In the genomic region with DNA sequence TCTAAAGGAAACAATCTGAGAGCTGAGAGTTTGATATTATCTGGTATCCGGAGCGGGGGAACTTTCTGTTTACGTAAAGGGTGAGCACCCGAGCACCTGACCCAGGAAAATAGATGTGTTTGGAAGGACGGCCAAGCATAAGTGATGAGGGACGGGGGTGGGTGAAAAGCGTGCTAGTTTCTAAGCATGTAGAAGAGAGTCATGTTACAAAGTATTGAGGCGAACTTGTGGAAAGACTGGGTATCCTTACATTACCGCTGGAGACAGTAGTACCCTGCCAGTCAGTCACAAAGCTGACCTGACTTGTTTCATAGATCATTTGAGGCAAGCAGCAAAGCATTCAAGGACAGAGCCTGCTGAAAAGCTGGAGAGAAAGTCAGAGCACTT, we compare ENCODE assay signal across 7 mouse cellular contexts. TPM values are rescaled to one million over a fixed set of nuclear protein-coding genes. Genes with fewer than 3 reads are reported as not detected.
DNase-seq lines count a peak whose midpoint lies in the region; ATAC-seq and TF ChIP-seq lines count a peak whose summit lies in the region.

No protein-coding gene starts in this region.

- H3K4me1 ChIP-seq in lung, postnatal 0 days (ENCODE audit: insufficient read depth, low read depth, low read length), result peaks cover 15% of the 10 kb centered on the region
- H3K4me1 ChIP-seq in embryonic facial prominence, embryonic 15.5 days, result peaks cover 14% of the 10 kb centered on the region
- H3K4me1 ChIP-seq in limb, embryonic 13.5 days, result peaks cover 20% of the 10 kb centered on the region
- peaks cover 14% of the 10 kb centered on the region for H3K4me1 ChIP-seq in stomach, embryonic 15.5 days

- H3K27ac ChIP-seq in lung, postnatal 0 days (ENCODE audit: low read length), result peak overlapping the region; percentile 94
- H3K27ac ChIP-seq in embryonic facial prominence, embryonic 15.5 days (replicated peaks), result peak overlapping the region; percentile 98
- peak overlapping the region; percentile 97 for H3K27ac ChIP-seq in limb, embryonic 13.5 days
- H3K27ac ChIP-seq in stomach, embryonic 15.5 days, result peak overlapping the region; percentile 97

- no peak for TF ChIP-seq EP300 in lung, postnatal 0 days (IDR thresholded peaks at IDR 0.05)

- 1% methylated on average over 9 of the region's 9 CpGs for WGBS in lung, postnatal 0 days
- under 1% methylated on average over 9 of the region's 9 CpGs for WGBS in embryonic facial prominence, embryonic 15.5 days
- under 1% methylated on average over 9 of the region's 9 CpGs for WGBS in limb, embryonic 13.5 days
- under 1% methylated on average over 9 of the region's 9 CpGs for WGBS in stomach, embryonic 15.5 days

- no peaks in the 10 kb centered on the region for H3K36me3 ChIP-seq in lung, postnatal 0 days (ENCODE audit: insufficient read depth, low read length)
- H3K36me3 ChIP-seq in embryonic facial prominence, embryonic 15.5 days, result 0 out of 2 replicates have a peak, but pooled peaks cover 8% of the 10 kb centered on the region
- 0 out of 2 replicates have a peak, but pooled peaks cover 12% of the 10 kb centered on the region for H3K36me3 ChIP-seq in limb, embryonic 13.5 days
- H3K36me3 ChIP-seq in stomach, embryonic 15.5 days, result no peaks in the 10 kb centered on the region

- no peaks in the 10 kb centered on the region for H3K9me3 ChIP-seq in lung, postnatal 0 days (ENCODE audit: low read length)
- no peaks in the 10 kb centered on the region for H3K9me3 ChIP-seq in embryonic facial prominence, embryonic 15.5 days (replicated peaks)
- no peaks in the 10 kb centered on the region for H3K9me3 ChIP-seq in limb, embryonic 13.5 days
- H3K9me3 ChIP-seq in stomach, embryonic 15.5 days, result no peaks in the 10 kb centered on the region

- TF ChIP-seq CTCF in lung, postnatal 0 days (IDR thresholded peaks at IDR 0.05), result no peak

- no peak for DNase-seq in lung, postnatal 0 days (ENCODE audit: low spot score)
- no peak for DNase-seq in lung, postnatal 10 days
- no peak for DNase-seq in gastrocnemius, adult 18-20 months (ENCODE audit: low spot score)
- no peak for DNase-seq in frontal cortex, postnatal 25 days (ENCODE audit: low spot score in 2 of 2)

- peak overlapping the region; percentile 89 for H3K4me3 ChIP-seq in lung, postnatal 0 days (ENCODE audit: low read depth, low read length)
- H3K4me3 ChIP-seq in embryonic facial prominence, embryonic 15.5 days (replicated peaks), result peak overlapping the region; percentile 96
- H3K4me3 ChIP-seq in limb, embryonic 13.5 days, result peak overlapping the region; percentile 94
- peak overlapping the region; percentile 94 for H3K4me3 ChIP-seq in stomach, embryonic 15.5 days (replicated peaks)

- H3K9ac ChIP-seq in lung, postnatal 0 days (replicated peaks; ENCODE audit: low read depth), result peak overlapping the region; percentile 84
- peak overlapping the region; percentile 98 for H3K9ac ChIP-seq in embryonic facial prominence, embryonic 15.5 days
- peak overlapping the region; percentile 99 for H3K9ac ChIP-seq in limb, embryonic 13.5 days
- peak overlapping the region; percentile 52 for H3K9ac ChIP-seq in stomach, embryonic 15.5 days

- no peak for ATAC-seq in lung, postnatal 0 days
- no peak for ATAC-seq in embryonic facial prominence, embryonic 15.5 days (ENCODE audit: insufficient number of reproducible peaks, low FRiP score, low TSS enrichment, low read depth)
- peak; percentile 2; the same call in 1 of the 2 replicates for ATAC-seq in limb, embryonic 13.5 days (ENCODE audit: low FRiP score, low read depth)
- no peak; the same call in 1 of the 2 replicates for ATAC-seq in stomach, embryonic 15.5 days (ENCODE audit: insufficient read depth, low FRiP score, low read depth)

- H3K4me2 ChIP-seq in lung, postnatal 0 days (replicated peaks; ENCODE audit: low read depth, low read length), result peak overlapping the region; percentile 88
- peak overlapping the region; percentile 76 for H3K4me2 ChIP-seq in embryonic facial prominence, embryonic 15.5 days (replicated peaks)
- H3K4me2 ChIP-seq in limb, embryonic 13.5 days (replicated peaks), result peak overlapping the region; percentile 79
- peak overlapping the region; percentile 62 for H3K4me2 ChIP-seq in stomach, embryonic 15.5 days

- no peaks in the 10 kb centered on the region for H3K27me3 ChIP-seq in lung, postnatal 0 days (replicated peaks; ENCODE audit: insufficient read depth, low read length)
- H3K27me3 ChIP-seq in embryonic facial prominence, embryonic 15.5 days, result no peaks in the 10 kb centered on the region
- H3K27me3 ChIP-seq in limb, embryonic 13.5 days, result no peaks in the 10 kb centered on the region
- no peaks in the 10 kb centered on the region for H3K27me3 ChIP-seq in stomach, embryonic 15.5 days (replicated peaks)

RNA-seq across cellular contexts. Expression of a gene that starts 0.5 kb away (rescaled TPM):
- 33.8 and 35.3 TPM in 2 replicates for polyA plus RNA-seq in lung, postnatal 0 days (2015; fragmentation: Nextera tagmentation; extraction: Ambion mirVana)
- 49.0 and 49.3 TPM in 2 replicates for polyA plus RNA-seq in embryonic facial prominence, embryonic 15.5 days (2015; fragmentation: Nextera tagmentation; extraction: Ambion mirVana)
- polyA plus RNA-seq in limb, embryonic 13.5 days (2015; fragmentation: Nextera tagmentation; extraction: Ambion mirVana), result 48.2 and 54.2 TPM in 2 replicates
- 41.0 and 48.7 TPM in 2 replicates for polyA plus RNA-seq in stomach, embryonic 15.5 days (2015; fragmentation: Nextera tagmentation; extraction: Ambion mirVana)
- total RNA-seq in gastrocnemius, adult 18-20 months (2021), result 10 to 100 TPM; 21.7 to 23.8 TPM

RNA-seq across cellular contexts. Expression of a gene that starts 0.7 kb away (rescaled TPM):
- polyA plus RNA-seq in lung, postnatal 0 days (2015; fragmentation: Nextera tagmentation; extraction: Ambion mirVana), result 140 and 151 TPM in 2 replicates
- 182 and 192 TPM in 2 replicates for polyA plus RNA-seq in embryonic facial prominence, embryonic 15.5 days (2015; fragmentation: Nextera tagmentation; extraction: Ambion mirVana)
- 168 and 184 TPM in 2 replicates for polyA plus RNA-seq in limb, embryonic 13.5 days (2015; fragmentation: Nextera tagmentation; extraction: Ambion mirVana)
- polyA plus RNA-seq in stomach, embryonic 15.5 days (2015; fragmentation: Nextera tagmentation; extraction: Ambion mirVana), result 191 and 196 TPM in 2 replicates
- total RNA-seq in gastrocnemius, adult 18-20 months (2021), result 100 to 1,000 TPM; 232 to 241 TPM
